Mouse (Mus musculus) CH12.LX (cell line): Measurements from ENCODE around the gene Irf3.
A peak's percentile ranks its signal among the peaks of the same experiment; 100 is the strongest.

Experiments
- CTCF ChIP-seq, 2 experiments: IDR thresholded peaks in 1 of 2; conservative IDR thresholded peaks in 1 of 2; 2 replicates each; pipeline ENCODE4 v1.5.1; 2011 to 2012; ENCODE audit warnings: low read depth in 2 of 2, low read length in 2 of 2, improper control_type of control experiment in 1 of 2, inconsistent platforms in 1 of 2, mild to moderate bottlenecking in 1 of 2, moderate library complexity in 1 of 2
- E2F4 ChIP-seq: IDR thresholded peaks from 2 replicates; pipeline ENCODE4 v1.6.1; 2011; ENCODE audit warnings: low read depth, low read length, improper control_type of control experiment; ENCODE audit not compliant: insufficient replicate concordance
- KAT2A ChIP-seq: IDR thresholded peaks from 2 replicates; pipeline ENCODE4 v1.6.1; 2012; ENCODE audit warnings: low read length, improper control_type of control experiment, inconsistent platforms; ENCODE audit not compliant: insufficient replicate concordance
- MAFK ChIP-seq: IDR thresholded peaks from 2 replicates; pipeline ENCODE4 v1.6.1; 2011; ENCODE audit warnings: low read length, improper control_type of control experiment; ENCODE audit not compliant: insufficient replicate concordance
- MEF2A ChIP-seq: IDR thresholded peaks from 2 replicates; pipeline ENCODE4 v1.6.1; 2014; ENCODE audit warnings: low read depth, mild to moderate bottlenecking, inconsistent platforms, low read length, improper control_type of control experiment, borderline replicate concordance
- NRF1 ChIP-seq: IDR thresholded peaks from 2 replicates; pipeline ENCODE4 v1.6.1; 2014; ENCODE audit warnings: low read depth, mild to moderate bottlenecking, inconsistent platforms, low read length, improper control_type of control experiment, moderate library complexity
- PAX5 ChIP-seq: IDR thresholded peaks from 2 replicates; pipeline ENCODE4 v1.6.1; 2012; ENCODE audit warnings: low read length, inconsistent platforms, mixed read lengths
- RCOR1 ChIP-seq: conservative IDR thresholded peaks from 2 replicates; pipeline ENCODE4 v1.6.1; 2012; ENCODE audit warnings: low read depth, mild to moderate bottlenecking, inconsistent platforms, low read length, improper control_type of control experiment
- USF1 ChIP-seq: IDR thresholded peaks from 2 replicates; pipeline ENCODE4 v1.6.1; 2014; ENCODE audit warnings: low read depth, mild to moderate bottlenecking, inconsistent platforms, low read length, improper control_type of control experiment
- ZKSCAN1 ChIP-seq: IDR thresholded peaks from 2 replicates; pipeline ENCODE4 v1.6.1; 2012; ENCODE audit warnings: low read depth, inconsistent platforms, low read length, improper control_type of control experiment, borderline replicate concordance
- ZNF384 ChIP-seq: IDR thresholded peaks from 2 replicates; pipeline ENCODE4 v1.6.1; 2012; ENCODE audit warnings: low read depth, low read length, improper control_type of control experiment, inconsistent platforms

DNA sequence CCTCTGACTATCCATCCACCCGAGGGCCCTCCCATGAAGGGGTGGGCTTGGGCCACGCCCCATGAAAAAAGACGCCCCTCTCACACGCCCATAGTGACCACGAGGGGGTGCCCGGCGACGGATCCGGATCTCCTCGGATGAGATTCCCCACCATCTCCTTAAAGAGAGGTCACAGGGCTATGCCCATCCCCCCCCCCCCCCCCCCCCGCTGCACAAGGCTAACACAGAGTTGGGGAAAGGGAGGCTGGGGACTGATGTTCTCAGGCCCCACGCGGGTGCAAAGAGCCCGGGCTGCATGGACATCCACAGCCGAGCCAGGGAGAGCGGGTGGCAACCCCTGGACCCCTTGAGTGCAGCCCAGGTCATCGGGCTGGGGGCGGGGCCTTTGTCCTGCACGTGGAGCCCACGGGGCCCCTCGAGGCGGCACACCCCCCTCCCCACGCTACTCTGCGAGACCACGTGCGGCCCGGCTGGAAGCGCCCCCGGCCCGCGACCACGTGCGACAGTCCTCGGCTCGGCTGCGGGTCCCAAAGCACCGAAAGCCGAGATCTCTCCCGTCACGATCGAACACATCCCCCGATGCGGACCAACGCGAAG is 11.8 kb upstream of the Irf3 start:
- TF ChIP-seq ZNF384: no peak
- peak in 1 of 2 experiments; percentile 50; a peak in 2 of 4 replicates for TF ChIP-seq CTCF (conservative IDR thresholded peaks at IDR 0.05 in 1 of 2, IDR thresholded peaks at IDR 0.05 in 1 of 2; ENCODE audit: low read depth in 2 of 2, low read length in 2 of 2)
- TF ChIP-seq USF1: 0 out of 2 replicates have a peak, but pooled peaks have one; percentile 2
- no peak for TF ChIP-seq MAFK
- TF ChIP-seq MEF2A: peak; percentile 45; the same call in 1 of the 2 replicates
- TF ChIP-seq PAX5: no peak
- no peak for TF ChIP-seq RCOR1
- no peak for TF ChIP-seq KAT2A
- TF ChIP-seq ZKSCAN1: no peak
- no peak for TF ChIP-seq E2F4
- TF ChIP-seq NRF1: no peak
